Mouse (Mus musculus) liver, postnatal 0 days (tissue): ENCODE measurements at regions not wholly inside any gene's neighbourhood (a gene's known extent, or its start where the extent isn't known, plus 50 kb on each side); places are given as distances from the start of the nearest gene placed in this dataset.

ENCODE experiments used
- CTCF ChIP-seq: sonication (generic); IDR thresholded peaks from 2 replicates; pipeline ENCODE4 v1.5.1; 2016; ENCODE audit warnings: antibody characterized with exemption, low read depth
- EP300 ChIP-seq: IDR thresholded peaks from 2 replicates; pipeline ENCODE4 v1.6.1; 2016; ENCODE audit warnings: antibody characterized with exemption, low read depth, mild to moderate bottlenecking

DNA sequence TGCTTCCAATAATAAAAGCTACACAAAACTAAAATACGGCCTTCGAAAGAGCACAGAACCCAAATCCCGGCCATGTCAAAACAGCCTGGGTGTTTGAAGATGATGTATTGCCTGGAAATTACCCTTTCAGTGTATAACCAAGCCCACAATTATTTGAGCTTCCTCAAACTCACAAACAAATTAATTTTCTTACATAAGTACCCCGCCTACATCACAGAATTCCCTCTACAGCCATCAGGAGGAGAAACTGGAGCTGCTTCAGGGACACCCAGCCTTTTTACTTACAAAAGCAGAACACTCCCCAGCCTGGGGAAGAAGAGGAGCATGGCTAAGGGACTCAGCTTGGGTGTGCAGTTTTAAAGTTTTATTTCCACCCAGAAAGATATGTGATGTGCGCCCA lies 207.6 kb upstream of the Daam1 start:
- TF ChIP-seq CTCF = no peak
- no peak for TF ChIP-seq EP300
